Mouse (Mus musculus) adrenal gland, adult (tissue): ENCODE measurements at regions not wholly inside any gene's neighbourhood (a gene's known extent, or its start where the extent isn't known, plus 50 kb on each side); places are given as distances from the start of the nearest gene placed in this dataset.
A peak's percentile ranks its signal among the peaks of the same experiment; 100 is the strongest.

Experiments
- DNase-seq, 2 experiments: peaks; one replicate each; pipeline ENCODE4 v3.0.0; 2022 to 2023; ENCODE audit warnings: low spot score in 1 of 2; ENCODE audit not compliant: inconsistent age in 2 of 2

DNA sequence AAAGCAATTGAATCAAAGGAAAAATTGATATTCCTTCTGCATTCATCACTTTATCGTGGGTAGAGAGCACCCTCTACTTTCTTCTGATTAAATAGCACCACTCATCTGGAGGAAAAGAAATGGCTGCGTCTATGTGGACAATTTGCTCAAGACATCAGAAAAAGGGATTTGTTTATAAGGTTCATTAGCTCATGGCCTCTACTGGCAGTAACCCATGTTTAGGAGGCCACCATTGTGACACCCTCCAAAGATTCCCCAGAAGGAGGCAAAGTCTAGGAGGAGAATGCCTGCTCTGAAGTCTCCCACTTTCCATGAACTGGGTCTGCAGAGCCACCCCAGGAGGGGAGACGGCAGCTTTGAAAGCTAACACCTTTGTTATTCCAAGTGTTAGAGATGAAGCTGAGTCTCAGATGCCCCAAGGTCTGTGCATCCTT lies 147.2 kb upstream of the Plscr5 start:
- no peak for DNase-seq

DNA sequence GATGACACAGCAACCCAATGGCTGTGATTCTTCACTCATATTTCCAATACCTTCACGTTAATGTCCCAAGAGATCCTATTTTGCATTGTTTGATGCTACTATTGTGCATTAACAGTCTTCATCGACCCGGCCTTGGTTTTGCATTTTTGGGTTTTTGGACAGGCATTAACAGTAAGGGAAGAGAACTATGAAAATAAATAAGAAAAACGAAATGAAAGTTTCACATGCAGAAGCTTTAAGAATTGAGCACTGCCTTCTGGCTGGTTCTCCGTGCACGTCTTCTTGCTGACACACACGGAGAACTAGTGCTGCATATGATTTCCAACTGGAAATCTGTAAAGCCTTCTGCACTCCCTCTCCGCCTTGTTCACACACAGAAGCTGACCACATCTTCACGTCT lies 148.6 kb upstream of the Plscr5 start:
- DNase-seq = no peak

DNA sequence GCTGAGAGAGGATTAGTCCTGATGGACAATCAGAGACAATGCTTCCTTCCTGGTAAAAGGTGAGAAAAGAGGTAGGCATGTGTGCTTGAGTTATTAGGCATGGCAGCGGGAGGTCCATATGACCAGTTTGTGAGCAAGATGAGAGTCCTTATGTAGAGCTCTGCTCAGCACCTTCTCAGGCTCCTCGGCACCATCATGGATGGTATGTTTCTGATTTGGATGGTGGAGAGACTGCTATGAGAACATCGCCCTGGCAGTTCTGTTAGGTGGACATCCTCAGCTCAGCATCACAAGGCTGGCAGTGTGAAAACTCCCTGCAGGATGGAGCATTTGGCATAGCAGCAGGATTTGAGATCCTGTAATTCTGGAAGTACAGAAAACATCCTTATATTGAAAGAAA lies 176.2 kb upstream of the Plscr5 start:
- no peak for DNase-seq

DNA sequence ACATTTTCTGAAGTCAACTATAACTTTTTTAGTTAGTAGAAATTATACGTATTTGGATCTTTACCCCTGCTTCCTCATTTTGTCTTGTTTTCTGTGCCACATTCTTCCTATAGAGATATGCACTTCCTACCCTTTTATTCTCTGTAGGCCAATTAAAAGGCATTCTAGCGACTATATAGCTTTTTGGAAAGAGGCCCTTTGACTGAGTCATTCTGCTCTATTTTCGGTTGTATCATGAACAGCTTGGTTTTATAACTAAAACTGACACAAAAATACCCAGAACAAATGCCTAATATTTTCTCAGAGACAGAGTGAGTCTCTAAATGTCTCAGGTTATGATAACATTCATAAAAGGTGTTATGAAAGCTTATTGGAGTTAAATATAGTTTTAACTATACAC lies 176.8 kb upstream of the Plscr5 start:
- no peak for DNase-seq

DNA sequence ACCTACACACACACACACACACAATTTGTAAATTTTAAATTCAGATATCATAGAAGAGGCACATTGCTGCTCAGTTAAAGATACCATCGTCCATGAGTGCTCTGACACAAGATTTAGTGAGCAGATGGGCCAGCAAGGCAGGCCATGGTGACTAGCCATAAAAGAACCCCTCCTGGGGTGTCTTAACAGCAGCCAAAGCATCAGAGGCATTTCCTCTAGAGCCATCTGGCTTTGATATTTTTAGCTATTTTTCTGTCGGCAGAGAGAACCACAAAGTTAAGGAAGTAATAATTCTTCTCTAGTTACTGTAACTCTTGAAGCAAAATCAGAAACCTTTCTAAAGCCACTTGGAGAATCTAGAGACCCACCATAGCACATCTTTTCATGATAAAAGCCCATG lies 204.5 kb upstream of the Plscr5 start:
- no peak for DNase-seq

DNA sequence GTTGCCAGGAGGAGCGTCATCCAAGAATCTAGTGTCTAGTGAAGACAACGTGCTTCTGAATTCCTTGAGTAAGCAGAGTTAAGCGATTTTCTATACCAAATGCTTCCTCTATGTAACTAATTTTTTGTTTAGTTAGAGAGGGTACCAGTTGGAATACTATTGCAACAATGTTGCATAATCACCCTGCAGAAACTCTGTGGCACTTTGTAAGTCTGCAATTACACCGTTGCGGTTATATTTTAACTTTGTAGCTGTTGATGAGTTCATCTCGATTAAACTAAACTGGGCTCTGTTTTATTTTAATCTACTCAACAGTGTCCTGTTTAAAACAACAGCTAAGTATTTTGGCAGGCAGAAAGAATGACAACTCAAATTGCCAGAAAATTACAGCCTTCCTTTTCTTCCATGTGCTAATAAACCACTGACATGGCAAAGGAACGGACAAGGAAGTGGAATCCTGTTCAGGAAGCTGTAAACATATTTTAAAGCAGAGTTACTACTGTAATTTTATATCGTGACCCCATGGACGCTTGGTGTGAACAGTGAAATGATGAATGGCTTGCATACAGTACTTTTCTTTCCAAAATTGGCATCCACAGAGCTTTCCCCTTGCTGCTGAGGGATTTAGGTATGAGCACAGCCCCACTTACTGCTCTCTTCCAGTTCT lies 210.6 kb upstream of the Plscr5 start:
- DNase-seq = no peak

DNA sequence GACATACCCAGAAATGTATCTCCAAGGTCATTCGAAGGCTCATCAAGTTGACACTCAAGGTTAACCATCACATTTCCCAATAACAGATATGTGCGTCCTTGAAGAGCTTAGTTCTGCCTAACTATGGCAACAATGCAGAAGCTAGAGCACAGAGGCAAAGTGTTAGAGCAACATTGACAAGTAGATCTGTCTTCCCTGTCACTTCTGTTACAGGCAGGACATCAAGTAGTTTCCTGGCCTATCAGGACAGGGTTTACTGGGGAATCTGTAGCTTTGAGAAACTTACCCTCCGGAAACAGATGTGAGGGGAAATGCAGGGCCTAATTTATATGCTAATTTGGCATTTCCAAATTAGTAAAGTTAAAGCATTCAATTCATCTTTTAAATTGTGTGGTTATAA lies 211.2 kb upstream of the Plscr5 start:
- DNase-seq = no peak

DNA sequence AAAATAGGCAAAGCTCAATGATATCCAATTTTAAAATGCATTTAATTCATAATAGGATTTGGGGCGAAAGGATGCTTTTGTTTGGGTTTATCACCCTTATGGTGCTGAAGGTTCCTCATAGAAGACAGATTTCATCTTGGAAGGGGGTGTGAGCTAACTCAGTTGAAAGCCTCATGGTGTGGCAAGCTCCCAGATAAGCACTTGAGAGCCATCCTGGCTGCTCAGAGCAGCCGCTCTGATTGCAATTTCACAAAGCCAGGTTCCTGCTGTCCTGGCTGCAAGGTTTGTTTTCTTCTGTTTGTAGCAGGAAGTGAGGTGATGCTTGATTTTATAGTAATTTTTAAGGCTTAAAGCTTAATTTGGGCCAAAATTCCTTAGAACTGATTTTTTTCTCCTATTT lies 228.7 kb upstream of the Plscr5 start:
- no peak for DNase-seq

DNA sequence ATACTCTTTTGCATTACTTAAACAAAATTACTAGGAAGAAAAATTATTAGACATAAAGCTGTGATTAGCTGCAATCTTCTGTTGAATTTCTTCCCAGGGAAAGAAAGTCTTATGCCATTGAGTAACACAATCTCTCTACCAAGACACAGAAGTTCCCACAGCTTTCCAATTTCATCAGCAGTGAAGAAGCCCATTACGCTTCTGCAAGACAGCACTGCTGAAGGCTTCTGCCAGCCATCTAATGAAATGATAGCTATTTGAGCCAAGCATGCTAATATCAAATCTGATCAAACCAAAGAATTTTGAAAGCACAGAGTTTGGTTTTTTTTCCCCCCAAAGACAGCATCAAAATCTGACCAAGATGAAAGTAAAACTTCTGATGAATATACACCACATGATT lies 230.0 kb upstream of the Plscr5 start:
- no peak for DNase-seq

DNA sequence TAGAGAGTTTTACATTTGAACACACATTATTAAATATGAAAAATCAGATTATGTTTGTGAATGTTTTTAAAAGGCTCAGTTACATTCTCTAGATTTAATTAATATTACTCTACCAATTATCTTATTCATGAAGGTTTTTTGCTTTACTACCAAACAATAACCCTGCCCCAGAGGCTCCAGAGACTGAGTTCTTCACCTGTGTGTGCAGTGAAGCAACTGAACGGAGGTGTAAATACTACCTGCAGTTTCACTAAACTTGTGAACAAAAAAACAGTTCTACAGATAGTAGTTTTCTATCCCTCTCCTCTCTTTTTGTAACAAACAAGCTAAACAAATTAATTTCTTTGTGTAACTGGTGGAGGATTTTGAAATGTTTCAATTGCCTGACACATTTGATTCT lies 231.1 kb upstream of the Plscr5 start:
- DNase-seq = no peak

DNA sequence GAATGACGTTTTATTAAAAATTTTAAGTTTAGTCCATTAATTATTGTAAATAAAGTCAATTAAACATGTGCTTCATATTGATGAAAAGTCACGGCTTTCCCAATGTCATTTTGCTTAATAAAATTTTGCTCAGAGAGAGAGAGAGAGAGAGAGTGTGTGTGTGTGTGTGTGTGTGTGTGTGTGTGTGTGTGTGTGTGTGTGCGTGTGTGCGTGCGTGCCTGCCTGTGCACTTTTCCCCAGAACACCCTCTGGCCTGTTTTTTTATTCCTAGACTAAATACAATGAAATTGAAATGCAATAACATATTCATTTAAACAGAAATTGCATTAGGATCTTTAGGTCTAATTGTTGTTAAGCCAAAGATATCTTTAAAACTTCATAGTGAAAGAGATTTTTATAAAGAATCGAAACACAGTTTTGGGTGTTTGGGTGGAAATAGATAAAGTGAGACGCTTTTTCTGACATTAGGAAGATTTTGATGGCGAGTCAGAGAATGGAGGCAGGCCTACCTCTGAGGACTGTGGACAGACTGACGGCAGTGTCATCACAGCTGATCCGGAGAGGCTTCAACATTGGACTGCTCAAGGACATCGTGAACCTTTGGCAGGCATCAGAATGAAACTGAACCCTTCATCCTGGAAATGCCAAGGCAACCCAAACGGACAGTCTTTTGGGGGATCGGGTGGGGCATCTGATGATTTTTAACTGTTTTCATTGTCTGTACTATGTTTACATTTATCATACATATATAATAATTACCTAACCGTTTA lies 232.0 kb upstream of the Plscr5 start:
- no peak for DNase-seq

DNA sequence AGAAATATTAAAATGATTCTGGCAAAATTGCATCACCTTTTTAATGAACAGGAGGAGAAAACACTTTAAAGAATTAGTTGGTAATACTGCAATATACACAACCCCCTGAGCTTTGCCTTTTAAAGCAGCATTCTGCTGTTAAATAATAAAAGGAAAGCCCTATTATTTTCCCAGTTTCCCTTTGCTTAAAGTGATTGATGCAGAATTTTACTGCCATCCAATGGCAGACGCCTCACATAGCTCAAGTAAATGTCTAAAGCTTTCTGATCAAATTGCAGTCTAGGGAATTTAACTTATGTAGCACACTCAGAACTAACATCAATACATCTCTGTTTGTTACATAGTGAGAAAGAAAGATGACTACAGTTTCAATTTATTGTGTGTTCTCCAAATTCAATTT lies 233.1 kb upstream of the Plscr5 start:
- DNase-seq = no peak

DNA sequence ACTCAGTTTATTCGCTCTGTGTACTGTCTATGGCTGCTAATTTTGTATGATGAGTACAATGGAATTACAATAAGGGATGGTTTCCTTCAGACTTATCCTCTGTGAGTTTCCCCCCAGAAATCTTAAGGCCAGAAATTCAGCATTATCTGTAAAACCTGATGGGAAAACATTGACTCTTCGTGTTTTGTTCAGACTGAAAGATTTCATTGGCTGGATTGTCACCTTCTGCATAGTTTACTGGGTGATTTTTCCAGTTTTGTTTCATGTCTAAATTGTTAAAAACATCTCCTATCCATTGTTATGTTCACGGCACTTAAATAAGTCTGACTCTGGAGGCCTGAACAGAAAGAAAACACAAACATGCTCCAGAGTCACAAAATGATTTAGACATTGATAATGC lies 233.7 kb upstream of the Plscr5 start:
- DNase-seq = no peak

DNA sequence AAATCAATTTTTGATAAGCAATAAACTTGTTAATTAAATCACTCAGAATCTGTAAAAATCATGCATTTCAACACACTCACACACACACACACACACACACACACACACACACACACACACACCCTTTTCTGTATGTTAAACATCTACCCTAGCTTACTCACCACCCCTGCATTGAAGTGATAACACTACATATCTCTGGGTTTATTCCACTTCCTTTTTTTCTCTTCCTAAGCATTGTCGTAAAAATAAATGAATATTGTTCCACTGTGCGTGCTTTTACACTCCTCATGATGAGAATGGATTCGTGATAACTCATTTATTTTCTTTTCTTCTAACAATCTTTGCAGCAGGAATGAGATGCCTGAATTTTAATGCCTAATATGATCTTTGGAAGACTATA lies 234.3 kb upstream of the Plscr5 start:
- DNase-seq = no peak

DNA sequence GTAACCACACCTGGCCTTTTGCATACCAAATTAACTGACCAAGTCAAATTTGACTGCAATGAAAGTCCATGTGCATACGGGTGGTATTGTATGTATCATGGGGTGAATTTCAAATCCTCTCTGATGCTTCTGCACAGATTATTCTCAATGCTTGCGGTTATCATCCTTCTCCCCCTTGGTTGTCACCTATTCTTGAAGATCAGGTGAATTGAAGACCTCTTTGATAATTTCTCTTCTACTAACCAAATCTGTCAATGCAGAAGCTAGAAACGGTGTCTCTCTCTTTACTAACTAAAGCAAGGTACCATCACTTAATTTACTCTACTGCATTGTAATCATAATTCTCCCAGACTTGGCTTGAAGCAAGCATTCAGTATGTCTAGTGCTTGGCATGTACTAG lies 235.7 kb upstream of the Plscr5 start:
- no peak for DNase-seq

DNA sequence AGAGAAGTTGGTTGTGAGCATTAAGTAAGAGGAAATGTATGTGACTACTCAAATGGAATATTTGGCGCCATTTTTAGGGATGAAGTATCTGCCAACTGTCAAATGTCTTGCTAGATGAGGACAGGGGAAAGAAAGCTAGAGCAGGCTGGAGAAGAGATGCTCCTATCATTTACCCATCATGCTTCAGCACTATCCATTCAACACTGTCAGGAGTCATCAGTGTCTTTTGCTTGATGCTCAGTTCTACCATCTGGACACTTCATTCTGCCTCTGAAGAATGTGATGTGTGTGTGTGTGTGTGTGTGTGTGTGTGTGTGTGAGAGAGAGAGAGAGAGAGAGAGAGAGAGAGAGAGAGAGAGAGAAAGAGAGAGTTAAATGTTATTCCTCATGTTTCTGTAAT lies 244.0 kb upstream of the Plscr5 start:
- no peak for DNase-seq

DNA sequence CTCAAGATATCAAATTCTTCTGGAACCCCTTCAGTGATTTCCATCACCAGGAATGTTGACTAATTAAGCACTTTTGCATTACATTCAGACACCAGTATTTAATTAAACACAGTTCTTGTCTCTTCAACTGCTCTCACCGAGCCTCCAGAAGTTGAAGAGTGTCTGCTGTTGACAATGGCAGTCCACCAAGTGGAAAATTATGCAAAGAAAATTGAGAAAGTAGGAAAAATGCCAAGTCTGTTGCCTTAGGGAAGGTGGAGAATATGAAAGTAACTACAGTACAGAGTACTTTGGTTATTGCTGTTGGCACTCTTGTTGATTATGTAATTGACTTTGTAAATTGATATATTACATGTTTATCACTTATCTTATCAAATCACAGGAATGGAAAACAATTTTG lies 250.7 kb upstream of the Plscr5 start:
- peak in 1 of 2 experiments; percentile 22 for DNase-seq

DNA sequence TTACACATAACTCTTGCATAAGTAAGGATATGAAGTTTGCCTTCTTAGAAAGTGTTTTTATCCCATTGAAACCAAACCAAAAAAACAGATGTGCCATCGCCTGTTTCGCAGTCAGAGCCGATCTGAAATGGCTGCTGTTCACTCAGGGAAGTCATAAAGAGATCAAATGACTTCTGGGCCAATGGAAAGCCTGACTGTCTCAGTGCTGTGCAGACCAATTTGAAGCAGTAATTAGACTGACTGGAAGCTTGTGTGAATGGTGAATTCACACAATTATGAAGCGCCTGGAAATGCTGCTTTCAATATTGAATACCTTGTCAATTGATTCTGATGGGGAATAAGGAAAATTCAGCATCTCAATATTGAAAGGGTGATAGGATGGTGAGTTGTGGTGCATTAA lies 254.0 kb upstream of the Plscr5 start:
- DNase-seq = no peak

DNA sequence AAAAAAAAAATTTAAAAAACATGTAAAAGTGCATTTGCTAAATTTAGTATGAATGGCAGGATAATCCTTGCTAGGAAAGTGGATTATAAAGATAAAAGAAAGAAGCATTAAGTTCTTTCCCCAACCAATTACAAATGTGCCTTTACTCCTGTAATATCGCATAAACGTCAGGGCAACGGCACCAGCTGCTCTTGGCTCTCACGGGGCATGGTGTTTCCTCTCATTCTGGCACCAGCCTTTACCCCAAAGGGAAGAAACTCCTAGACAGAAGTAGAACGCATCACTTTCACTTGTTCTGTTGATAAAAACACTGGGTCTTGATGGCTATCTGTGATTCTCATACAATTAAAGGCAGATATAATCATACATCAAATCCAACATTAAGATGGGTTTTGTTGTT lies 288.7 kb upstream of the Plscr5 start:
- no peak for DNase-seq

DNA sequence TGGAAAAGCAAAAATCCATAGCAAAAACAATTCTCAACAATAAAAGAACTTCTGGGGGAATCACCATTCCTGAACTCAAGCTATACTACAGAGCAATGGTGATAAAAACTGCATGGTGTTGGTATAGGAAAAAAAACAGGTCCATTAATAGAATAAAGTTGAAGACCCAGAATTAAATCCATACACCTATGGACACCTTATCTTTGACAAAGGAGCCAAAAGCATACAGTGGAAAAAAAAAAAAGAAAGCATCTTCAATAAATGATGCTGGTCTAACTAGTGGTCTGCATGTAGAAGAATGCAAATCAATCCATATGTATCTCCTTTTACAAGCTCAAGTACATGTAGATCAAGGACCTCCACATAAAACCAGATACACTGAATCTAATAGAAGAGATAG lies 291.8 kb upstream of the Plscr5 start:
- DNase-seq = no peak

DNA sequence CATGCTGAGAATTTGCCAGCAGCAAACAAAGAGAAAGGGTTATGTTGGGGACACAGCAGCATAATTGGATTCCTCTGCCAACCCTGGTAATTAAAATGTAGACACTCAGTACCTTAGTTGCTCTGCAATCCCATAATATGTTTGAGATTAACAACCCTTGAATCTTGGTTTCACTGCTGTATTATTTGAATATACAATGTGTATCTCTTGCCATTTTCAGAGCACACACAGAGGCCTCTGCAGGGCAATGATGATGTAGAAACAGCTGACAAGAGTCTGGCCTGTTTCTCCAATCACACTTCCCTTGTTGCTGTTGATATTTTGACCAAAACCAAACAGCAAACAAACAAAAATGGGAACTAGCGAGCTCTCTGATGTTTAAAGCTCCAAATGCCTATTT lies 315.9 kb upstream of the Plscr5 start:
- DNase-seq = no peak

DNA sequence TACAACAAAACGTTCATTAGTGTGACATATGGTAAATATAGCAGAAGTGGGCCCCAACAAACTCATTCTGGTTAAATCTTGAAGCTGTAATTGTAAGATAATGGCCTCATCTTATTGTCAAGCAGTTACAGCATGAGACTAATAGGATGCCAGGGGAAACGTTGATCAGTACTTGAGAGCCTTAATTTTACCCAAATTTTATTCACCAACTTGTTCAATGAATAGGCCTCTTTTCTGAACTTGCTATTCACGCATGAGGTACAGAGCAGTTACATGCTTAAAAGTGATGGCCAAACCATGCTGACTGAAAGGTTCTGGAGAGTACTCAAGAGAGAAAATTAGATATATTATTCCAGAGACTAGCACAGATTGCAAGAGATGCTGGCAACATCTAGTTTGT lies 361.2 kb upstream of the Plscr5 start:
- DNase-seq = no peak
